Mouse (Mus musculus) mammary gland, adult 2 months (tissue): ENCODE results near the gene Tmprss11e. TPM values are rescaled to one million over a fixed set of nuclear protein-coding genes. Genes with fewer than 3 reads are reported as not detected.

Experiments used
- polyA plus RNA-seq: library from polyadenylated mRNA; depleted of rRNA; stranded (reverse); fragments of >200 nt; gene quantifications from 2 replicates; pipeline ENCODE4 v1.2.3, GENCODE M21; 2012; ENCODE audit warnings: low replicate concordance; rRNA removed

Tmprss11e gene
- not detected in 2 replicates for polyA plus RNA-seq

GRCm38 (mm10) chr5:86745715-86746114 lies at the start of gene Tmprss11e:
Tmprss11e (minus strand) TSS chr5:86745815.

GRCm38 (mm10) chr5:86676262-86676661 lies 69.4 kb downstream of the Tmprss11e start, which contains the start of gene Tmprss11b:
Tmprss11b (minus strand) TSS chr5:86676362.

Other genes starting within 250 kb of the Tmprss11e start
- gene Tmprss11g, start 227.2 kb downstream of the Tmprss11e start, polyA plus RNA-seq = not detected in 2 replicates
- gene Tmprss11f, start 113.4 kb downstream of the Tmprss11e start, polyA plus RNA-seq = 0.03 TPM in 1 of 2 replicates, not detected in the other
- gene Tmprss11b, start 69.5 kb downstream of the Tmprss11e start, polyA plus RNA-seq = not detected in 2 replicates
- gene Ythdc1, start 58.4 kb upstream of the Tmprss11e start, polyA plus RNA-seq = 9.9 and 14.4 TPM in 2 replicates
- gene Ugt2b34, start 161.1 kb upstream of the Tmprss11e start, polyA plus RNA-seq = 0.13 TPM in 1 of 2 replicates, not detected in the other
- 0.29 TPM in 1 of 2 replicates, not detected in the other for gene Ugt2b1, start 180.7 kb upstream of the Tmprss11e start, polyA plus RNA-seq